Mouse (Mus musculus) testis, adult 2 months (tissue): ENCODE results near the gene Fzr1.

Source experiments
- CTCF ChIP-seq: fragments of 200-500 bp; IDR thresholded peaks from 2 replicates; pipeline ENCODE4 v1.5.1; 2012; ENCODE audit warnings: low read depth, mild to moderate bottlenecking, inconsistent platforms, low read length, moderate library complexity; ENCODE audit not compliant: control insufficient read depth, insufficient read depth, insufficient replicate concordance
- POLR2A ChIP-seq: fragments of 200-500 bp; IDR thresholded peaks from 2 replicates; pipeline ENCODE4 v1.6.1; 2012; ENCODE audit warnings: low read depth, mild to moderate bottlenecking, inconsistent platforms, low read length, moderate library complexity; ENCODE audit not compliant: control insufficient read depth

- TF ChIP-seq CTCF = no peak
- no peak; the same call in 1 of the 2 replicates for TF ChIP-seq POLR2A
Measured at GRCm38 (mm10) chr10:81365073-81365472, 13.2 kb downstream of the Fzr1 start.
